Mouse (Mus musculus) cerebellum, adult 2 months (tissue): Measurements from ENCODE around the gene Kbtbd3. TPM values are rescaled to one million over a fixed set of nuclear protein-coding genes. Genes with fewer than 3 reads are reported as not detected.

Source experiments
- DNase-seq, 2 experiments: peaks; one replicate each; pipeline ENCODE4 v3.0.0; 2021
- H3K27ac ChIP-seq: fragments of 200-500 bp; 2 replicates; pipeline ENCODE4 v1.5.1; 2012; ENCODE audit warnings: low read length, control low read depth, inconsistent platforms; ENCODE audit not compliant: insufficient read depth
- H3K27me3 ChIP-seq: fragments of 200-500 bp; 2 replicates; pipeline ENCODE4 v1.6.1; 2012; ENCODE audit warnings: inconsistent platforms, mild to moderate bottlenecking, low read length, moderate library complexity; ENCODE audit not compliant: control insufficient read depth, insufficient read depth
- H3K4me1 ChIP-seq: fragments of 200-500 bp; 2 replicates; pipeline ENCODE4 v1.6.1; 2011; ENCODE audit warnings: low read length; ENCODE audit not compliant: control insufficient read depth, insufficient read depth
- H3K4me3 ChIP-seq: fragments of 200-500 bp; replicated peaks from 2 replicates; pipeline ENCODE3; 2011; ENCODE audit warnings: mild to moderate bottlenecking, low read depth, low read length, control low read depth; ENCODE audit not compliant: insufficient read depth
- CTCF ChIP-seq: fragments of 200-500 bp; IDR thresholded peaks from 2 replicates; pipeline ENCODE4 v1.5.1; 2011; ENCODE audit warnings: low read depth, mild to moderate bottlenecking, control low read depth, low read length, moderate library complexity, borderline replicate concordance; ENCODE audit not compliant: insufficient read depth
- POLR2A ChIP-seq: fragments of 200-500 bp; IDR thresholded peaks from 2 replicates; pipeline ENCODE4 v1.6.1; 2011; ENCODE audit warnings: low read length, control low read depth, borderline replicate concordance; ENCODE audit not compliant: insufficient read depth
- WGBS: fragments of 180-500 bp; shearing (Covaris S2); methylation state at CpG from one replicate; pipeline ENCODE4 v1.1.7; 2018; 5-methylcytosine and 5-hydroxymethylcytosine counted together
- polyA plus RNA-seq: library from polyadenylated mRNA; depleted of rRNA; stranded (reverse); fragments of >200 nt; gene quantifications from 2 replicates; pipeline ENCODE4 v1.2.3, GENCODE M21; 2012

Kbtbd3 gene
- polyA plus RNA-seq, 1 experiment: 7.0 TPM

GRCm38 (mm10) chr9:4308628-4309350 is 844 bp upstream of the Kbtbd3 start:
- under 1% methylated on average over 36 of the region's 36 CpGs for WGBS
- TF ChIP-seq POLR2A (no peak), CTCF (no peak)
- peaks cover 9% of the 10 kb centered on the region; the same call in 1 of the 2 replicates for H3K4me1 ChIP-seq
- DNase-seq: no peak
- H3K27me3 ChIP-seq: no peaks in the 10 kb centered on the region
- peak overlapping the region; percentile 41; the same call in 1 of the 2 replicates for H3K27ac ChIP-seq
- H3K4me3 ChIP-seq: peak overlapping the region; percentile 77

GRCm38 (mm10) chr9:4310706-4311105 is 1.1 kb downstream of the Kbtbd3 start:
- no peak for TF ChIP-seq CTCF
- TF ChIP-seq POLR2A: no peak
- Histone ChIP-seq H3K4me3 (peak overlapping the region; percentile 77), H3K4me1 (peaks cover 9% of the 10 kb centered on the region; the same call in 1 of the 2 replicates), H3K27me3 (no peaks in the 10 kb centered on the region), H3K27ac (no peak overlapping the region; the same call in 1 of the 2 replicates)
- no peak for DNase-seq
- WGBS: 34% methylated on average over 3 of the region's 3 CpGs

- H3K4me1 ChIP-seq: peaks cover 9% of the 10 kb centered on the region; the same call in 1 of the 2 replicates
- TF ChIP-seq CTCF (no peak), POLR2A (no peak)
- no peak overlapping the region for H3K4me3 ChIP-seq
- WGBS: 78% methylated on average over 3 of the region's 3 CpGs
- no peaks in the 10 kb centered on the region for H3K27me3 ChIP-seq
- DNase-seq: no peak
- peak overlapping the region; percentile 22; the same call in 1 of the 2 replicates for H3K27ac ChIP-seq
Observed at GRCm38 (mm10) chr9:4311162-4311561, 1.5 kb downstream of the Kbtbd3 start.

GRCm38 (mm10) chr9:4313946-4314345 is 4.3 kb downstream of the Kbtbd3 start:
- Histone ChIP-seq H3K27me3 (no peaks in the 10 kb centered on the region), H3K4me1 (peaks cover 6% of the 10 kb centered on the region; the same call in 1 of the 2 replicates), H3K4me3 (no peak overlapping the region), H3K27ac (peak overlapping the region; percentile 31; the same call in 1 of the 2 replicates)
- WGBS: 26% methylated on average over 4 of the region's 4 CpGs
- peak; percentile 46 to 79 for DNase-seq
- no peak for TF ChIP-seq CTCF
- no peak for TF ChIP-seq POLR2A

DNA sequence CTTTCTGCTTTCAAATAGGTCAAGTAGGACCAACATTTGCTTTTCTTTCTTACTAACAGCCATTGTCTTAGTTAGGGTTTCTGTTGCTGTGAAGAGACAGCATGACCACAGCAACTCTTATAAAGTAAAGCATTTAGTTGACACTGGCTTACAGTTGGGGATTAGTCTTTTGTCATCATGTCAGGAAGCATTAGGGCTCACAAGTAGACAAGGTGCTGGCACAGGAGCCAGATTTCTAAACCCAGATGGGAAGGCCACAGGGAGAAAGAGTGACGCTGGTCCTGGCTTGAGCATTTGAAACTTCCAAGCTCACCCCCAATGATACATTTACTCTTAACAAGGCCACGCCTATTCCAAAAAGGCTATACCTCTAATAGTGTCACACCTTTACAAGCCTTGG is 6.1 kb downstream of the Kbtbd3 start:
- peaks cover 4% of the 10 kb centered on the region; the same call in 1 of the 2 replicates for H3K4me1 ChIP-seq
- no peak overlapping the region for H3K4me3 ChIP-seq
- H3K27me3 ChIP-seq: no peaks in the 10 kb centered on the region
- WGBS: 56% methylated on average over 2 of the region's 2 CpGs
- no peak for DNase-seq
- TF ChIP-seq POLR2A (no peak), CTCF (no peak)
- H3K27ac ChIP-seq: no peak overlapping the region

DNA sequence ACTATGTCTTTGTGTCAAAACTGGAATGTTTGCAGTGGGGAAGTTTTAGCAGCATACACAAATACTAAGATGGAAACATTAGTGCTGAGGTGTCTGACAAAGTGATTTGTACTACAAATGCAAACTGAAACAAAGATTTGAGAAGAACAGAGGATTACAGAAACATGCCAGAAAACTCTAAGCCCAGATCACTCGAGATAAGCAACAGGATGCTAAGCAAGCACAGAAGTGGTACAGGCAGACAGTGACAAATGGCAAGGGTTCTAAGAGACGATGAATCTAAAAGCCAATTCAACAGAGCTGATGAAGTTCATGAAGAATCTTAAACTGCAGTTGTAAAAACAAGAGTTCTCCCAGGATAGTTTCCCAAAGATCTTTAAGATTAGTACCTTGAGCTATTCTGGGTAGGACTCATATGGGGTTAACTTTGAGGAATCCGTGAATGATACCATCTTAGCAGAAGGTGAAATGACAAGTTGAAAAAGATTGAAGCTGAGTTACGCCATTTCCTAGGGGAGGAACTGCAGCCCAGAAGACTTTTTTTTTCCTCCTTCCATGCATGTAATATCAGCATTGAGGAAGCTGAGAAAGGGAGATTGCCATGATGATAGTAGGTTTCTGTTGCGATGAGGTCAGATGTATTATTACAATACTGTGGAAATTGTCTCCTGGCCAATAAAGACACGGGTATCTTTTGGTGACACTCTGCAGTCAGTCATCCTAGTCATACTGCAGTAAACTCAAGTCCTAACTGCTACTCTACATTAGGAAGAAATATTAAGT is 9.5 kb downstream of the Kbtbd3 start:
- whole genome bisulfite sequencing: 85% methylated on average over 6 of the region's 6 CpGs
- Histone ChIP-seq H3K4me3 (no peak overlapping the region), H3K27me3 (no peaks in the 10 kb centered on the region), H3K4me1 (no peaks in the 10 kb centered on the region; the same call in 1 of the 2 replicates), H3K27ac (no peak overlapping the region)
- TF ChIP-seq POLR2A (no peak), CTCF (no peak)
- no peak for DNase-seq

DNA sequence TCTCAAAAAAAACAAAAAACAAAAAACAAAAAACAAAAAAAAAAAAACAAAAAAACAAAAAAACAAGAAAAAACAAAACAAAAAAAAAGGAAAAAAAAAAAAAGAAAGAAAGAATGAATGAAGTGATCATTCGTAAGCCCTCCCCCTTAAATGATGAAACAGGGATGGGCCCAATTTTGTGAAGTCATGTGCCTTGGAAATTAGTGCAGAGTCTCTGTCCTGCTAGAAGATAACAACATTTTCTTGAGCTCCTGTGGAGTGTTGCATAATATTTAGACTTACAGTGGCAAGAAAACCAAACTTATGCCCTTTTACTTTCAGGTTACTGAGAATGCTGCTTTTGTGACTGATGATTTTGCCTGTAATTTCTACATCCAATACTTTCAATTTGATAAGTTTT is 43.5 kb downstream of the Kbtbd3 start:
- H3K27ac ChIP-seq: no peak overlapping the region
- DNase-seq: no peak
- H3K27me3 ChIP-seq: no peaks in the 10 kb centered on the region
- no peak overlapping the region for H3K4me3 ChIP-seq
- TF ChIP-seq POLR2A: no peak
- no peak for TF ChIP-seq CTCF
- H3K4me1 ChIP-seq: no peaks in the 10 kb centered on the region
- WGBS: 85% methylated on average over 1 of the region's 1 CpGs
